Mouse (Mus musculus) bone marrow macrophage, adult 2 months (primary cell): ENCODE measurements around the gene Disp2.

Experiments used
- CTCF ChIP-seq: IDR thresholded peaks from 2 replicates; pipeline ENCODE4 v1.5.1; 2012; ENCODE audit warnings: low read depth, mild to moderate bottlenecking, low read length, moderate library complexity
- POLR2A ChIP-seq: IDR thresholded peaks from 2 replicates; pipeline ENCODE4 v1.6.1; 2012; ENCODE audit warnings: mild to moderate bottlenecking, low read depth, low read length, borderline replicate concordance

DNA sequence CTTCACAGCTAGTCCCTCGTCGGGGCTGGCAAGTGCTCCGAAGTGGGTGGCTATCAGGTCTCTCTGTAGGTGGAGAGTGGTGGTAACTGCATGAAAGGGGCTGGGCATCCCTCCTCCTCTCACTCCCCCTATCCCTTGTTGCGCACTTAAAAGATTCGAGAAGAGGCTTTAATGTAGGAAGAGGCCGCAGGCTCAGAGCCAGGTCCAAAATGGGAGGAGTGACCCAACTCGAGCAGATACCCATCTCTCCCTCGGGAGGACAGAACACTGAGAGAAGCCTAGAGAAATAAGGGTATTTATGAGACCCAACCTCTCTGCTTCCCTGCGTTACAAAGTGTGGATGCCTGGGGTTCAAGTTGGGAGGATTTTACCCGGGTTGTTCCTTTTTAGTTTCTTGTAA is 454 bp upstream of the Disp2 start:
- TF ChIP-seq POLR2A, result no peak
- TF ChIP-seq CTCF, result no peak
